Mouse (Mus musculus): ENCODE measurements around the gene Mapk12.

Mapk12 gene

GRCm38 (mm10) chr15:89097450-89097849 lies 43.1 kb downstream of the Mapk12 start:
- no peak for DNase-seq (ENCODE audit: low spot score in 2 of 2)

DNA sequence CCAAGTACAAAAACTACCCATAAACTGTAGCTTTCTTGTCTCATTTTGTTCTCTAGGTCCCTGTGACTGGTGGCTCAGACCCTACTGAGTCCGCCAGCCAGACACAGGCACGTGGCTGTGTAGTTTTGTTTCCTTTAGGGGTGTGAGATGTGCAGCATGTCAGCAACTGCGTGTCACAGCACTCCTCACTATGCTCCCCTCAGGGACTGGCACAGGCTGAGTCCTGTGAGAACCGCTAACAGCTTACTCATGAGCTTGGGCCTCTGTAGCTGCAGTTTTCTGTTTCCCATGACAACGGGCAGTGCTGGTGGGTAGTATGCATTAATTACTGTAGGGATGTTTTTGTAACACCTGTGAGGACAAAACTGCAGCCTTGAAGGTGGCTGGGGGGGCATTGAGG lies 48.3 kb downstream of the Mapk12 start:
- DNase-seq (ENCODE audit: low spot score in 2 of 2) = no peak

DNA sequence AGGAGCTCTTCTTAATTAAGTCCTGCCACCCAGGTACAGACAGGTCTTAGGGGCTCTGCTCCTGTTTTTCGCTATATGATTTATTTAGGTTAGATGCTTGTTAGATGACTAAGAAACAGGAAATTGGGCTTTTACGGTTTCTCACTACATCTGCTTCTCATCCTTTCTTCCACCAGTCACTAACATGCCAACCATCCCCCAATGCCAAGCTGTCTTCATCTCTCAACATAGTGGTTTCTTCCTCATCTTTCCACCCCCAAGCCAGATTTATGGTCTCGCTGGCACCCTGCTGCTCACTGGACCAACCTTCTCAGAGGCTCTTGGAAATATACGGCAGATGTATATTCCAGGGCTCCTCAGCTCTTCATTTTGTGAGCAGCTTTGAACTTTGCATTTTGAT lies 49.8 kb downstream of the Mapk12 start:
- DNase-seq (ENCODE audit: low spot score in 2 of 2) = no peak

DNA sequence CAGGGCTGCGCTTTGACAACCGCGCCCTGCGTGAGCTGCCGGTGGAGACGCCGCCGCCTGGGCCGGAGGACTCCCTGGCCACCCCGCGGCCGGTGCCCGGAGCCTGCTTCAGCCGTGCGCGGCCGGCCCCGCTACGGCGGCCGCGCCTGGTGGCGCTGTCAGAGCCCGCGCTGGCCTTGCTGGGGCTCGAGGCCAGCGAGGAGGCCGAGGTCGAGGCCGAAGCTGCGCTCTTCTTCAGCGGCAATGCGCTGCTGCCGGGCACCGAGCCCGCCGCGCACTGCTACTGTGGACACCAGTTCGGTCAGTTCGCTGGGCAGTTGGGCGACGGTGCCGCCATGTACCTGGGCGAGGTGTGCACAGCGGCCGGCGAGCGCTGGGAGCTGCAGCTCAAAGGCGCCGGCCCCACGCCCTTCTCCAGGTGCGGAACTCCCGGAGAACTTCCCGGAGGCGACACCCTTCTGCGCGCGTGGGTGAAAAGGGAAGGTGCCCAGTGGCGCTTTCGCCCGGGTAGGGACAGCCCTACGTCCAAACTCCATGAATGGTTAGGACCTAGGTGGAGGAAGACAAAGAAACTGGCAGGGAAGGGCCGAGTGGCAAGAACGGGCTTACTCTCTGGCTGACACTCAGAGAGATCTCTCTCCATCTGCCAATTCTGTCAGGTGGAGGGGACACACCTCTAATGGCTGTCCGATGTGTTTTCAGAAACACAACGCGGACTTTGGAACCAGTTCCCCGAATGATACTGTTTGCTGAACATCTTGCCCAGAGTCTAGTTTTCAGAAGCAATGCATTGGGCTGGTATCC lies 51.1 kb downstream of the Mapk12 start:
- peak in 1 of 2 experiments; percentile 50 for DNase-seq (ENCODE audit: low spot score in 2 of 2)

- peak; percentile 87 to 92 for DNase-seq (ENCODE audit: low spot score in 2 of 2)
Observed at GRCm38 (mm10) chr15:89088607-89089247, 51.8 kb downstream of the Mapk12 start, which contains the start of gene Selenoo. Gene Selenoo, plus strand, starts transcription at chr15:89089084.

GRCm38 (mm10) chr15:89084826-89085225 lies 55.7 kb downstream of the Mapk12 start:
- no peak for DNase-seq (ENCODE audit: low spot score in 2 of 2)

DNA sequence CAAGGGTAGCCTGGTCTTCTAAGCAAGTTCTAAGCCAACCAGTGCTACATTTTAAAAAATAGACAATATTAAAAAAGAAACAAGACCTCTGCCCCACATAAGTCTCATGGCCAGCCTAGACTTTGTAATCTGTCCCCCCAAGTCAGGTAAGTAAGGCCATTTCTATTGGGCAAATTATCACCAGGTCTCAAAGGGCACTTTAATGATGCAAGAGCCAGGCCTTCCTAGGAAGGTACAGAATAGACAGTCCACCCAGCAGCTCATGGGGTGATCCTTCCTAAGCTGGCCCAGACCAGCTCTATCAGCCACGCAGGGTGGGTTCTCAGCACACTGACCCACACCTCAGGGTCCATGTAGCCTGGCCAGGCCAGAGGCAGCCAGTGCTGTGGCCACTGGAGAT lies 56.6 kb downstream of the Mapk12 start:
- DNase-seq (ENCODE audit: low spot score in 2 of 2) = no peak
